Mouse (Mus musculus): Measurements from ENCODE around the gene Nhlh1.

The Nhlh1 gene

DNA sequence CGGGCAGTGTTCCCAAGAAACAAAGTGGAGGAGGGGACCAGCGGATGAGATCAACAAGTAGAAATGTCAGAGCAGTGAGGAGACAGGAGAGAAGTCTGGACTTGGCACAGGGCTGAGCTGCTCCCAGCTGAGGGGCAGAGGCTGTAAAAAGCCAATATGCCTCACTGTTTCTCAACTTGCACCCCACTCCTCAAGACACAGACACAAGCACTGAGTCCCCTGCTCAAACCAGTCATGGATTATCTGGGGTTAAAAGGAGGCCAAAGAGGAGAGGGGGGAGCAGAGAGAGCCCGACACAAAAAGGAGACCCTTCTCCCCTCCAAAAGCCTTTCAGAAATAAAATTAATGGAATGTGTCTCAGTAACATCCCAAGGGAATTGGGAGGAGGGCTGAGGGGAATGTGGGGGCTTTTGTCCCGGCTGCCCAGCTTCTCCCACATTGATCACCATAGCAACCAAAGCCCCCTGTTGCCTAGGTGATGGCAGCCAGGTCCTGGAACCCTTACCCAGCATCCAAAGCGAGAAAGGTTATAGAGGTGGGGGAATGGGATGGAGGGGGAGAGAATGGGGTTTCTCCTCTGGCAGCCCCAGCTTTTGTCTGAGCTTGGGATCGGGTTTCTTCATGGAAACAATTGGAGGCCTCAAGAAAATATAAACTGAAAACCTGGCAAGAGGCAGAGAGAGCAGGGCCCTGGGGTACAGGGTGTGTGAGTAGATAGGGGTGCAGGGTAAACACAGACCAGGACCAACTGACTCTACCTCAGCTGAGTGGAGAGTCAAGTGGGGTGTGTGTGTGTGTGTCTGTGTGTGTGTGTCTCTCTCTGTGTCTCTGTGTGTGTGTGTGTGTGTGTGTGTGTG lies 40.5 kb downstream of the Nhlh1 start:
- no peak for DNase-seq (ENCODE audit: low spot score)

- DNase-seq (ENCODE audit: low spot score) = no peak
These were observed 41.3 kb downstream of the Nhlh1 start for GRCm38 (mm10) chr1:172016031-172016430.

DNA sequence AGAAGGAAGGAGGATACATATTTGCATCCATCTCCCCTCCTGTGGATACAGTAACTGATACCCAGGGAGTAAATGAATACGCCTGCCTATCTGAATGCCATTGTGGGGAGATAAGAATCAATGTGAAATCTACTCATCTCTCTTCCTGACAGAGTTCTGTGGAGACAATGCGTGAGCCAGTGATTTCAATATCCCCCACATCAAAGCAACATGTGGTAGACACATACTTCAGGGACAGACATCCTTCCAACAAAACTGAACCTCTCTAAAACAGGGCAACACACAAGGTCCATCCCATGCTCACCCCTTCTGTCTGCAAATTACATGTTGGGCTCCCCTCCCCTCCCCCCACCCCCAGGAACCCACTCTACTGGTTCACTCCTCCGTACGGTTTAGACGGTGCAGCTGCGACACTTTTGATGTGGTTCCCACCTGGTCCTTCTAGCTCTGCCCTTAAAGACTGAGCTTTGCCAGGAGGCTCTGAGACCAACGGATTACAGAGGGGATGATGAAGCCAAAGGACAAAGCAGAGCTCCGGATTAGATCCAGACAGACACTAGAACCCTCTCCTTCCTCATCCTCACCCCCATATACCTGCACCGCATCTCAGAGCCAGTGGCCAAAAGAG lies 41.9 kb downstream of the Nhlh1 start:
- no peak for DNase-seq (ENCODE audit: low spot score)

- no peak for DNase-seq (ENCODE audit: low spot score)
These were observed 42.6 kb downstream of the Nhlh1 start for GRCm38 (mm10) chr1:172014771-172015170.

GRCm38 (mm10) chr1:172012030-172012429 lies 45.3 kb downstream of the Nhlh1 start:
- no peak for DNase-seq (ENCODE audit: low spot score)

- DNase-seq (ENCODE audit: low spot score) = no peak
These were observed 47.1 kb downstream of the Nhlh1 start for GRCm38 (mm10) chr1:172010042-172010824.

- no peak for DNase-seq (ENCODE audit: low spot score)
These were observed 48.0 kb downstream of the Nhlh1 start for GRCm38 (mm10) chr1:172009406-172009805.

DNA sequence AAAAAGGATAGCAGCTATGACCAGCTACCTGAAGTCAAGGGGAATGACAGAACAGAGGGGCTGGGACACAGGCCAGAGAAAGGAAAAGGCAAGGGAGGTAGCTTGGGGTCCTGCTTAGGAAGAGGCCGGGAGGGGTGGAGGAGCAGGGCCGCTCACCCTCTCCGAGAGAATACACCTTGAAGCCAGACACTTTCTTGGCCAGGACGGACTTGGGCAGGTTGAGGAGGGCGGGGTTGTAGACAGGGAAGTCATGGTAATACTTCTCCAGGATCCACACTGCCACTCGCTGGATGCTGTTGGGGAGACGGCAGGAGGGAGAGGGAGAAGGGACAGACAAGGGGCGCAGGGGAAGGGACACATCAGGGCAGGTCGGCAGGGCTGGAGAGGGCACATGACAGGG lies 49.0 kb downstream of the Nhlh1 start:
- no peak for DNase-seq (ENCODE audit: low spot score)

- DNase-seq (ENCODE audit: low spot score) = no peak
These were observed 49.6 kb downstream of the Nhlh1 start for GRCm38 (mm10) chr1:172007761-172008160.
